Mouse (Mus musculus): ENCODE measurements at regions not wholly inside any gene's neighbourhood (a gene's known extent, or its start where the extent isn't known, plus 50 kb on each side); places are given as distances from the start of the nearest gene placed in this dataset.
"Not testable (repeated sequence)": the region's sequence is repeated elsewhere in the genome, so short reads cannot be mapped to it uniquely, and the experiment has no call there.

- not testable (repeated sequence) for DNase-seq (ENCODE audit: low spot score in 2 of 2)
Observed at GRCm38 (mm10) chr5:3141841-3142240, 199.4 kb upstream of the Cdk6 start.

- DNase-seq (ENCODE audit: low spot score in 2 of 2), result peak in 1 of 2 experiments; percentile 2
Observed at GRCm38 (mm10) chr5:3146544-3147295, 194.6 kb upstream of the Cdk6 start.

DNA sequence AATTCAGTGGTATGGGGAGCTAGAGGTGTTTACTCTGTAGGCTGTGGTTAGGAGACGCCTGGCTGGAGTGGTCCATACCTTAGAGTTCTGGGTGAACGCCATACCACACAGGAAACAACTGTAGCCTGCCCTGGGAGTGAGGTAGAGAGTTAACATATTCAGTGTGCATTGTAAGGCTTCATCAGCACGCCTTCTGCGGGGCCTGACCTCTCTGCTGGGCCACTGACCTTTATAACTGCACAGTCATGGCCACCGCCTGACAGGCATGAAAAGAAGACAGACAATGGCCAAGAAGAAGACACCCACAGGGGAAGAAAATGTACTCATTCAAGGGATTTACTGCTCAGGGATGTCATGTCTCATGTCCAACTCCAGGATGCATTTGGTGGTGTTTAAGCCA, 191.4 kb upstream of the Cdk6 start:
- DNase-seq (ENCODE audit: low spot score in 2 of 2), result not testable (repeated sequence)

DNA sequence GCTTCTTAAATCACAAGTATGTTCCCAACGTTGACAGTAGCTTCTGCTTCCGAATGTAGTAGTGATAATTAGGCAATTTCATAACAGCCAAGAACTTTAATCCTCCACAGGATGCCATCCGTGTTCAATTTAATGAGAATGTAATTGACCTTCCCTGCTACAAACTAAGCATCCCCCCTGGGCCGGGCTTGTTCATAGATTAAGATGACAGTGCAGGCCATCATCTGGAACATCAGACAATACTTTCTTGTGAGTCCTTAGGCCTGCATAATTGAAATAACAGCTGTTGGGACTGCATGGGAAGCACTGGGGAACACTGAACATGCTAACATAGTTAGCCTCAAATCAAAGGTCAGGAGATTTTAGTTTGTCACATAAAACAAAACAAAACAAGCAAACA, 190.5 kb upstream of the Cdk6 start:
- not testable (repeated sequence) for DNase-seq (ENCODE audit: low spot score in 2 of 2)

GRCm38 (mm10) chr5:3151534-3152148, 189.6 kb upstream of the Cdk6 start:
- not testable (repeated sequence) for DNase-seq (ENCODE audit: low spot score in 2 of 2)

GRCm38 (mm10) chr5:3152149-3152865, 189.0 kb upstream of the Cdk6 start:
- DNase-seq (ENCODE audit: low spot score in 2 of 2), result peak; percentile 12 to 32

GRCm38 (mm10) chr5:3165511-3165910, 175.8 kb upstream of the Cdk6 start:
- not testable (repeated sequence) for DNase-seq (ENCODE audit: low spot score in 2 of 2)

GRCm38 (mm10) chr5:3166496-3166895, 174.8 kb upstream of the Cdk6 start:
- DNase-seq (ENCODE audit: low spot score in 2 of 2), result not testable (repeated sequence)

GRCm38 (mm10) chr5:3193592-3193991, 147.7 kb upstream of the Cdk6 start:
- DNase-seq (ENCODE audit: low spot score in 2 of 2), result not testable (repeated sequence)

GRCm38 (mm10) chr5:3197952-3198841, 143.1 kb upstream of the Cdk6 start:
- peak; percentile 1 to 24 for DNase-seq (ENCODE audit: low spot score in 2 of 2)

GRCm38 (mm10) chr5:3198869-3199550, 142.3 kb upstream of the Cdk6 start:
- DNase-seq (ENCODE audit: low spot score in 2 of 2), result not testable (repeated sequence)

GRCm38 (mm10) chr5:3206160-3206559, 135.1 kb upstream of the Cdk6 start:
- not testable (repeated sequence) for DNase-seq (ENCODE audit: low spot score in 2 of 2)

GRCm38 (mm10) chr5:3208293-3208692, 133.0 kb upstream of the Cdk6 start:
- DNase-seq (ENCODE audit: low spot score in 2 of 2), result not testable (repeated sequence)

DNA sequence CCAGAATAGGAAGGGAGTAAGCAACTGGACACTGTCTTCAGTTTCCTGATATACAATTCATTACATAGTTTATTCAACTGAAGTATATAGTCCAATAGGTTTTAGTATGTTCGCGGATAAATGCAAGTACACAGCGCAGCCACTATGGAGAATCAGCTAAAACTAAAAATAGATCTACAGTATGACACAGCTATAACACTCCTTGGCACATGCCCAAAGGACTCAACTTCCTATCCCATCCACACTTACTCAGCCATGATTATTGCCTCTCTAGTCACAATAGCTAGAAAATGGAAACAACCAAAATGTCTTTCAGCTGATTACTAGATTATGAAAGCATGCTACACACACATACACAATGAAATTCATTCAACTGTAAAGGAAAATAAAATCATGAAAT, 130.0 kb upstream of the Cdk6 start:
- no peak for DNase-seq (ENCODE audit: low spot score in 2 of 2)

DNA sequence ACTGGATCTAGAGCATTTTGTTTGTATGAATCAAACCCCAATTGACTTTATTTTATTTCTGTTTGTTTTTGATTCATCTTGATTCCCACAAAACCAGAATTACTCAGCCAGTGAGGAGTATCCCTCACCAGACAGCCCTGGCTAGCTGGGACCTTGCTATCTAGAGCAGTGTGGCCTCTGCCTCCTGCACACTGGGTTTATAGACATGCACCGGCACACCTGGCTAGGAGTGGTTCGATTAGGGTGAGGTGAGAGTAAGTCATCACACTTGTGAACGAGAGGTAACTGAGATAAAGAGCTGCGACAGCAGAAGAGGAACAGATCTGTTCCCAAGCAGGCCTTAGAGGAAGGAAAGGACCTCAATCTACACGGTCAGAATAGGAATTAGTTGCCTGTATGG, 125.2 kb upstream of the Cdk6 start:
- DNase-seq (ENCODE audit: low spot score in 2 of 2), result no peak

- DNase-seq (ENCODE audit: low spot score in 2 of 2), result no peak
Observed at GRCm38 (mm10) chr5:3219230-3219629, 122.1 kb upstream of the Cdk6 start.

DNA sequence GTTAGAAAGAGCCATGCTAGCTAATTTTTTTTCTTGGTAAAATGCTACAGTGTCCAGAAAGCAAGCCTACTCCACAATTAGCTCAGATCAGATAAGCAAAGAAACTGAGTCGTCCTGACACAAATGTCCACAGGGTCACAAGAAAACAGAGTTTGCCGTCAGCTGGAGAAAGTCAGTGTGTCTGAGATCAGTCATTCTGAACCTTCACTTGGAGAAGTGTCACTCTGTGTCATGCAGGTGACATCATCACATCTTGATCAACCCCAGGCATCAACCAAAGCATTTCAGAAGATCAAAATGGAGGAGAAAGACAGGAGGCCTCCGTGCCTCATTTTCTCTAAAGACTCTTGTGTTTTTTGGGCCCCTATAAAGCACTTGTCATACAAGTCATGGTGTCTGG, 121.5 kb upstream of the Cdk6 start:
- DNase-seq (ENCODE audit: low spot score in 2 of 2), result no peak

DNA sequence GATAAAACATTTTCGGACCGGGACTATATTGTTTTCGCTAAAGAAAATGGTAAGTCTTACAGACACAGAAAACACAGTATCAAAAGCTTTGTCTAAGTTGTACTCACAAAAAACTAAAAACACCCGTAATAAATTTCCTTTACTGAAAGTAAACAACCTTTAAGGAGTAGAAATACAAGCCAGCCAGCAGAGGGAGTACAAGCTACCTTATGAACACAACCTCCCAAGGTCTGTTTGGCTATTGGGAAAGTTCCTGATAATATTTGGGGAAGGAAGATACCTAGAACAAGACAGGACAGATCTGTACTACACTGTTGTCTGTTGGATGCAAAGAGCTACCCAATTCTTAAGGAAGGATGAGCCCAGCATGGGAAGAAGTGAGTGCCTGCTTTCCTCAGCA, 117.5 kb upstream of the Cdk6 start:
- peak in 1 of 2 experiments; percentile 2 for DNase-seq (ENCODE audit: low spot score in 2 of 2)

- not testable (repeated sequence) for DNase-seq (ENCODE audit: low spot score in 2 of 2)
Observed at GRCm38 (mm10) chr5:3224392-3225054, 116.8 kb upstream of the Cdk6 start.

- DNase-seq (ENCODE audit: low spot score in 2 of 2), result not testable (repeated sequence)
Observed at GRCm38 (mm10) chr5:3225358-3225757, 115.9 kb upstream of the Cdk6 start.
